Mouse (Mus musculus) bone marrow, adult 2 months (tissue): ENCODE data around the gene 4930486L24Rik.
"Not testable (repeated sequence)": the region's sequence is repeated elsewhere in the genome, so short reads cannot be mapped to it uniquely, and the experiment has no call there.

Experiments
- CTCF ChIP-seq: fragments of 200-500 bp; IDR thresholded peaks from 2 replicates; pipeline ENCODE4 v1.5.1; 2011; ENCODE audit warnings: low read length, control low read depth; ENCODE audit not compliant: control insufficient read depth, insufficient read depth
- POLR2A ChIP-seq: fragments of 200-500 bp; IDR thresholded peaks from 2 replicates; pipeline ENCODE4 v1.6.1; 2011; ENCODE audit warnings: low read depth, mild to moderate bottlenecking, control low read depth, low read length, borderline replicate concordance; ENCODE audit not compliant: control insufficient read depth

DNA sequence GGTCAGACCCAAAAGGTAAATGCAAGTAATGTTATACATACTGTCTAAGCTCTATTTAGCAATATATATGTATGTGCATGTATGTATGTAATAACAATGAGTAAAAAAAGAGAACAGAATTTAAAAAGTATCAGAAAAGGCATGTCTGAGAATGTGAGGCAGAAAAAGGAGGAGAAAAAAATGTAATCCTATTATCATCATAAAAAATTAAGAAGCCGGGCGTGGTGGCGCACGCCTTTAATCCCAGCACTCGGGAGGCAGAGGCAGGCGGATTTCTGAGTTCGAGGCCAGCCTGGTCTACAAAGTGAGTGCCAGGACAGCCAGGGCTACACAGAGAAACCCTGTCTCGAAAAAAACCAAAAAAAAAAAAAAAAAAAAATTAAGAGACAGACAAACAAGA lies 32.5 kb upstream of the 4930486L24Rik start, which contains the start of gene Gm49392:
- TF ChIP-seq CTCF, POLR2A: not testable (repeated sequence)
